Mouse (Mus musculus) midbrain, embryonic 15.5 days (tissue): ENCODE data around the gene Gse1. TPM values are rescaled to one million over a fixed set of nuclear protein-coding genes. Genes with fewer than 3 reads are reported as not detected.

Experiments used
- ATAC-seq: fragments of 200-750 bp; cut with Nextera tagmentation; replicated peaks from 2 replicates; pipeline ENCODE4 v1.8.0; 2017; ENCODE audit warnings: moderate TSS enrichment
- H3K27ac ChIP-seq: fragments of 300-500 bp; sonication (generic); 2 replicates; pipeline ENCODE4 v1.5.1; 2015; ENCODE audit warnings: mild to moderate bottlenecking, inconsistent platforms
- H3K27me3 ChIP-seq: fragments of 300-500 bp; sonication (generic); replicated peaks from 2 replicates; pipeline ENCODE4 v1.6.1; 2015; ENCODE audit warnings: inconsistent platforms
- H3K36me3 ChIP-seq: fragments of 300-500 bp; sonication (generic); replicated peaks from 2 replicates; pipeline ENCODE4 v1.6.1; 2015; ENCODE audit warnings: inconsistent platforms
- H3K4me1 ChIP-seq: fragments of 300-500 bp; sonication (generic); 2 replicates; pipeline ENCODE4 v1.6.1; 2015; ENCODE audit warnings: inconsistent platforms
- H3K4me2 ChIP-seq: fragments of 300-500 bp; sonication (generic); 2 replicates; pipeline ENCODE4 v1.6.1; 2015; ENCODE audit warnings: inconsistent platforms, mild to moderate bottlenecking, moderate library complexity
- H3K4me3 ChIP-seq: fragments of 300-500 bp; sonication (generic); 2 replicates; pipeline ENCODE4 v1.5.1; 2015; ENCODE audit warnings: mild to moderate bottlenecking, inconsistent platforms
- H3K9ac ChIP-seq: fragments of 300-500 bp; sonication (generic); 2 replicates; pipeline ENCODE4 v1.6.1; 2015; ENCODE audit warnings: mild to moderate bottlenecking, inconsistent platforms
- H3K9me3 ChIP-seq: fragments of 300-500 bp; sonication (generic); 2 replicates; pipeline ENCODE4 v1.6.1; 2016; ENCODE audit warnings: inconsistent platforms
- WGBS: fragments of 180-500 bp; shearing (Covaris S2); methylation state at CpG from one replicate; pipeline ENCODE4 v1.1.7; 2015; ENCODE audit warnings: mixed read lengths; 5-methylcytosine and 5-hydroxymethylcytosine counted together
- polyA plus RNA-seq: library from polyadenylated mRNA; unstranded; fragments of >200 nt; fragmentation: Nextera tagmentation; extraction: Ambion mirVana; gene quantifications from 2 replicates; pipeline ENCODE4 v1.2.1, GENCODE M21; 2015

Gene Gse1
- polyA plus RNA-seq, 1 experiment from 2014 or later = 21.2 TPM

DNA sequence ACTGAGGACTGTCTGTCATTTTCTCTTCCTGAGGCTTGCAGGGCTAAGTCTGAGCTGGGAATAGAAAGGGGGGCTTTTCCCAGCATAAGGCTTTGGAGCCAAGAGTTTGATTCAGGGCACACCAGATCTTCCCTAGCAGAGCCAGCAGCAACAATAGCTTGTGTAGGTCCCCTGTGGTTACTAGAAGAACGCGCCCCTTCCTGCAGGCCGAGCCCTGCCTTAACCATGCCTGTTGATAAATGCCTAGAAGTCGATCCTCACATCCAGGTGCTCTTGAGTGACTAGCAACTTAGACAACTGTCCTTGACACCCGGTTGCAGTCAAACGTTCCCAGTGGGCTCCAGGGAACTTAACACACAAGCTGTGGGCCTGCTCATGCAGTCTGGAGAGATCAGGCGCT is 195.3 kb downstream of the Gse1 start:
- WGBS = 29% methylated on average over 7 of the region's 7 CpGs
- Histone ChIP-seq H3K27ac (peak overlapping the region; percentile 90), H3K9ac (no peak overlapping the region; the same call in 1 of the 2 replicates), H3K4me2 (no peak overlapping the region), H3K36me3 (no peaks in the 10 kb centered on the region), H3K4me3 (no peak overlapping the region), H3K9me3 (no peaks in the 10 kb centered on the region), H3K4me1 (peaks cover 80% of the 10 kb centered on the region), H3K27me3 (no peaks in the 10 kb centered on the region)
- ATAC-seq = no peak

DNA sequence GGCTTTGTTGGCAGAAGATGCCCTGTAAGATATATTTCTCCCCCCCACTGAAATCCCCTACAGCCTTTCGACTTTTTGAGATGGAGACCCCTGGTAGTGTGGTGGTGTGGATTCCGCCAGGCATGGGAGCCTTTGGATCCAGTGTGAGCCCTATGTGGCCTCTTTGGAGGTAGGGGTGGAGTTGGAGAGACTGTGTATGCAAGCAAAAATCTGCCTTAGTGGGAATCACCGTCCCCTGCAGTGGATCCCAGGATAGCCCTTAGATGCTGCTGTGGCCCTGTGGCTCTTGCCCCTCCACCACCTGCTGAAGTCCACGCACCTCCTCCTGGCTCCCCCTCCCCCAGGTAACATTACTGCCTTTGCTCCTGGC is 196.6 kb downstream of the Gse1 start:
- Histone ChIP-seq H3K9me3 (no peaks in the 10 kb centered on the region), H3K4me1 (peaks cover 83% of the 10 kb centered on the region), H3K27me3 (no peaks in the 10 kb centered on the region), H3K27ac (peak overlapping the region; percentile 90), H3K9ac (no peak overlapping the region), H3K4me2 (no peak overlapping the region), H3K4me3 (no peak overlapping the region), H3K36me3 (no peaks in the 10 kb centered on the region)
- ATAC-seq = peak; percentile 3; the same call in 1 of the 2 replicates
- 28% methylated on average over 4 of the region's 4 CpGs for WGBS

DNA sequence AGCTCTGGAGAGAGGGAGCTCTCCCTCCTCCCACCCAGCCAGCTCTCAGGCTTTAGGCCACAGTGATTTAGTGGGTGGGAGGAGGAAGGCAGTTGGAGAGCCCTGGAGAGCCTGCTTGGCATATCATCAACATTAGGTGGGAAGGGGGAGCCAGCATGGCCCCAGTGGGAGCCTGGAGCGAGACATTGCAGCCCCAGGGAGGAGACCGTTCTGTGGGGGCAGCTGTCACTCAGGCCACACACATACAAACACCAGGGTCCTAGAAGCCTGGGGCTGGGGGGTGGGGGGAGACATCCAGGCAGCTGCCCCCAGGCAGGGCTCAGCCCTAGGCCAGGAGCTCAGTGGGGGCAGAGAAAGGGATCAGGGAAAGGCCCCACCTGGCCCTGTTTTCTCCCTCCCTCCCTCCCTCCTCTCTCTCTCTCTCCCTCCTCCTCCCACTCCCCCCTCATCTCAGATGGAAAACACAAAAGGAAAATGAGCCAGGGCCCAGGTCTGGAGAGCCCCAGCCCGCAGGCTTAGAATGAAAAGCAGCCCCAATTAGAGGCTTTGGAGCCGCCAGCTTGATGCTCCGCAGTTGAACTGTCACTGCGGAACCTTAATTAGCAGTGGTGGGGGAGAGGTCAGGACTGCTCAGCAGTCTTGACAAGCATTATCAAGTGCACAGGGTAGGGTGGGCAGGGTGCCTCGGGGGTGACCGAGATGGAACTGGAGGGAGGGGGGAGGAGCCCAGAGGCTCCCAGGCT is 197.1 kb downstream of the Gse1 start:
- Histone ChIP-seq H3K4me1 (peaks cover 80% of the 10 kb centered on the region), H3K27me3 (no peaks in the 10 kb centered on the region), H3K9me3 (no peaks in the 10 kb centered on the region), H3K4me3 (no peak overlapping the region), H3K36me3 (no peaks in the 10 kb centered on the region), H3K27ac (peak overlapping the region; percentile 90), H3K9ac (no peak overlapping the region; the same call in 1 of the 2 replicates), H3K4me2 (no peak overlapping the region)
- 2% methylated on average over 8 of the region's 8 CpGs for WGBS
- peak; percentile 85 for ATAC-seq

DNA sequence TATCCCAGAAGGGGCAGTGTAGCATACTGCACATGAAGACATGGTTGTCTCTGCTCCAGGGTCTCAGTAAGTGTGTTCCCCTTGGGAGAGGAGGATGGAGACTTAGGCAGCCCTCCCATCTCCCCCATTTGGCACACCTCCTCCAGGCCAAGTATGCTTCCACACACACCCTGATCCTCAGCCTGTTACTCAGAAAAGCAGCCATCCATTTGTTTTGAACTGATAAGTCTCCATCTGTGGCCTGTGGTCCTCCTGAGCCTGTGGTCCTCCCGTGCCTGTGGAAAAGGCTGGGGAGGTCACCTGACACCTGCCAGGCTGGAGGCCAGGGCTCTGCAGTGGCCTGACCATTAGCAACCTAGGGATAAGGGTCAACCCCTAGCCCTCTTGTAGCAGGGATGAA is 197.8 kb downstream of the Gse1 start:
- Histone ChIP-seq H3K4me1 (peaks cover 75% of the 10 kb centered on the region), H3K27ac (peak overlapping the region; percentile 90), H3K9ac (no peak overlapping the region), H3K4me3 (no peak overlapping the region), H3K36me3 (no peaks in the 10 kb centered on the region), H3K9me3 (no peaks in the 10 kb centered on the region), H3K27me3 (no peaks in the 10 kb centered on the region), H3K4me2 (no peak overlapping the region)
- WGBS = 27% methylated on average over 1 of the region's 1 CpGs
- no peak for ATAC-seq

DNA sequence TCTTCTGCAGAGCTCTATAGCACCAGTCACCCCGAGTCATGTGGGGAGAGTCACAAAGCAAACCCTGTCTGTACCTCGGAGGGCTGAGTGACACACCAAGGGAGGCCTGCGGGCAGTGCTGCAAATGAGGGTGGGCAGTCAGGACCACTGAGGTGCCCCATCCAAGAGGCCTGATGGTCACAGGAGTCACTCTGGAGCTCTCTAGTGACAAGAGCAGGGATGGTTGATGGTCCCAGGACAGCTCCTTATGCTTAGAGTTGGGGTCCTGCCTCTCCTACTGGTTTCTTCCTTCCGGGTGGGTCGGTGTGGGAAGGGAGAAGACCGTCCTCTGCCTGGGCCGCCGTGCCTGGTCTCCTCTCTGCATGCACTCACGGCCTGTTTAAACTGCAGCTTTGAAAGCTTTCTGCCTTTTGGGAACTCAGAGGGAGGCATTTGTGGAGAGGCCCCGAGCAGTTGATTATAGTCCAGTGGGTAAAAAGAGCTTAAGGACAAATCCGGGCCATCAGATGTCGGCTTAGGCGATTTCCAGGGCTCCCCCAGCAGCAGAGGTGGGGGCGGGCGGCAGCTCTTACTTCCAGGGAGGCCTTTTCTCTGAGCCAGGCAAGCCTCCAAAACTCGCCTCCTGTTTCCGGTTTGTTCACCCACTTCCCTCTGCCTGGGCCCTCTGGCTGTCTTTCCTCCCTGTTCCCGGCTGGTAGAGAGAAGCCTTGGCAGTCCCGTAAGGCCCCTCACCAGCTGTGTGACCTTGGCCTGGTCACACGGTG is 198.5 kb downstream of the Gse1 start:
- no peak overlapping the region for H3K4me2 ChIP-seq
- H3K4me1 ChIP-seq = peaks cover 68% of the 10 kb centered on the region
- peak overlapping the region; percentile 90 for H3K27ac ChIP-seq
- no peak overlapping the region for H3K4me3 ChIP-seq
- ATAC-seq = no peak
- no peaks in the 10 kb centered on the region for H3K27me3 ChIP-seq
- H3K9ac ChIP-seq = no peak overlapping the region
- no peaks in the 10 kb centered on the region for H3K9me3 ChIP-seq
- WGBS = 17% methylated on average over 20 of the region's 20 CpGs
- H3K36me3 ChIP-seq = no peaks in the 10 kb centered on the region

GRCm38 (mm10) chr8:120428492-120428891 is 200.2 kb downstream of the Gse1 start:
- Histone ChIP-seq H3K9me3 (no peaks in the 10 kb centered on the region), H3K9ac (no peak overlapping the region), H3K36me3 (no peaks in the 10 kb centered on the region), H3K4me2 (no peak overlapping the region), H3K4me1 (peaks cover 53% of the 10 kb centered on the region), H3K27me3 (no peaks in the 10 kb centered on the region), H3K4me3 (no peak overlapping the region), H3K27ac (no peak overlapping the region)
- ATAC-seq = no peak
- WGBS = 81% methylated on average over 5 of the region's 5 CpGs

DNA sequence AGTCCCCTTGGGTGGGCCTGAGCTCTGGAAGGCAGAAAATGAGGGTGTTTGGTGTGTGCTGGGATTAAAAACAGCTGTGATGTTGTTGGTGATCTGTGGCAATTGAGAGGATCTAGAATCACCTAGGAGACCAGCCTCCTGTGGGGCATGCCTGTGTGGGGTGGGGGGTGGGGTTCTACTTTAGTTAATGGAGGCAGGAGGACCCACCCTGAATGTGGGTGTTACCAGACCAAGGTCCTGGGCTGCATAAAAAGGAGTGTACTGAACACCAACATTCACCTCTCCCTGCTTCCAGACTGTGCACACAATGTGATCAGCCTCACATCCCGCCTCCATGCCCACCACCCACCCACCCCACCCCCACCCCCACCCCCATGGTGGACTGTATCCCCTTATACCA is 200.9 kb downstream of the Gse1 start:
- WGBS = 89% methylated on average over 1 of the region's 1 CpGs
- H3K27me3 ChIP-seq = no peaks in the 10 kb centered on the region
- no peaks in the 10 kb centered on the region for H3K9me3 ChIP-seq
- no peak overlapping the region for H3K4me3 ChIP-seq
- no peak overlapping the region for H3K4me2 ChIP-seq
- H3K27ac ChIP-seq = no peak overlapping the region
- no peaks in the 10 kb centered on the region for H3K36me3 ChIP-seq
- H3K9ac ChIP-seq = no peak overlapping the region
- H3K4me1 ChIP-seq = peaks cover 47% of the 10 kb centered on the region
- no peak for ATAC-seq

- ATAC-seq = no peak
- Histone ChIP-seq H3K4me1 (peaks cover 27% of the 10 kb centered on the region), H3K9me3 (no peaks in the 10 kb centered on the region), H3K4me3 (no peak overlapping the region), H3K36me3 (no peaks in the 10 kb centered on the region), H3K4me2 (no peak overlapping the region), H3K27ac (no peak overlapping the region), H3K27me3 (no peaks in the 10 kb centered on the region), H3K9ac (no peak overlapping the region)
- WGBS = 81% methylated on average over 12 of the region's 12 CpGs
Observed at GRCm38 (mm10) chr8:120431042-120431441, 202.8 kb downstream of the Gse1 start.

DNA sequence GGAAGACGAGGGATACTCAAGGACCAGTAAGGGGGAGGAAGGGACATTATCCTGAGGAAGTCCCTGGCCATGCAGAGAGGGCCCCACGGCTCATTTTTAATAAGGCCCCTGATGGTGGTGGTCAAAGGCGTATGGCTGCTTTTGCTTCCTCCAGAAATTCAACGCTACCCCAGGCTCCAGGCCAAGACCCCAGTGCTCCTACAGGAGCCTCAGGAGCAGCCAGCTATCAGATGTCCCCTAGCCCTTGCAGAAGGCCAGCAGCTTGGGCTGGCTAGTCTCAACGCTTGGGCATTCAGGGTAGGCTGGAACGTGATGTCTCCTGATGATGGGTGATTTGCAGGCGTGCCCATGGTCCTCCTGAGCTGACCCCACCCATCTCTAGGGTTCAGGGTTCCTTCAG is 204.2 kb downstream of the Gse1 start:
- no peak overlapping the region for H3K4me2 ChIP-seq
- H3K4me3 ChIP-seq = no peak overlapping the region
- H3K9ac ChIP-seq = no peak overlapping the region
- H3K27me3 ChIP-seq = no peaks in the 10 kb centered on the region
- H3K27ac ChIP-seq = no peak overlapping the region
- H3K9me3 ChIP-seq = no peaks in the 10 kb centered on the region
- H3K36me3 ChIP-seq = no peaks in the 10 kb centered on the region
- 83% methylated on average over 7 of the region's 7 CpGs for WGBS
- no peak for ATAC-seq
- peaks cover 16% of the 10 kb centered on the region for H3K4me1 ChIP-seq

DNA sequence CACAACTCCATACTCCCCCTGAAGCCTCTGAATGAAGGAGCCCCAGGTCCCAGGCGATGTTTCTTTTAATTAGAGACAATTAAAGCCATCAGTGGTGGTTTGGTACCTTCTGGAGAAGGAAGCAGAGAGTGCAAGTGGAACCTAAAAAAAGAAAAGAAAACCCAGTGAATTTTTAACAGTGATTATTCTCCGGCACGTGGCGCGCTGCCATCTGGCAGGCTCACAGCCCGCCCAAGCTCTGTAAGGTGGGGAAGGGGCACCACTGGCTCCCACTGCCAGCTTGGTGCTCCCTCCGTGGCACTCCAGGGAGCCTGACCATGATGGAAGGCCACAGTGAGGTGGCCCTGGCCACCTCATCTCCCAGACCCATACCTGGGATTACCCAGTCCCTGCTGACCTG is 204.9 kb downstream of the Gse1 start:
- H3K27me3 ChIP-seq = no peaks in the 10 kb centered on the region
- no peak overlapping the region for H3K4me3 ChIP-seq
- H3K4me1 ChIP-seq = peaks cover 17% of the 10 kb centered on the region
- no peaks in the 10 kb centered on the region for H3K9me3 ChIP-seq
- no peak for ATAC-seq
- no peak overlapping the region for H3K9ac ChIP-seq
- no peak overlapping the region for H3K4me2 ChIP-seq
- 69% methylated on average over 7 of the region's 7 CpGs for WGBS
- H3K27ac ChIP-seq = no peak overlapping the region
- H3K36me3 ChIP-seq = no peaks in the 10 kb centered on the region

GRCm38 (mm10) chr8:120433734-120434133 is 205.5 kb downstream of the Gse1 start:
- H3K36me3 ChIP-seq = no peaks in the 10 kb centered on the region
- H3K4me3 ChIP-seq = no peak overlapping the region
- no peak for ATAC-seq
- no peak overlapping the region for H3K9ac ChIP-seq
- WGBS = 97% methylated on average over 1 of the region's 1 CpGs
- no peaks in the 10 kb centered on the region for H3K9me3 ChIP-seq
- peaks cover 17% of the 10 kb centered on the region for H3K4me1 ChIP-seq
- H3K4me2 ChIP-seq = no peak overlapping the region
- no peaks in the 10 kb centered on the region for H3K27me3 ChIP-seq
- H3K27ac ChIP-seq = no peak overlapping the region

DNA sequence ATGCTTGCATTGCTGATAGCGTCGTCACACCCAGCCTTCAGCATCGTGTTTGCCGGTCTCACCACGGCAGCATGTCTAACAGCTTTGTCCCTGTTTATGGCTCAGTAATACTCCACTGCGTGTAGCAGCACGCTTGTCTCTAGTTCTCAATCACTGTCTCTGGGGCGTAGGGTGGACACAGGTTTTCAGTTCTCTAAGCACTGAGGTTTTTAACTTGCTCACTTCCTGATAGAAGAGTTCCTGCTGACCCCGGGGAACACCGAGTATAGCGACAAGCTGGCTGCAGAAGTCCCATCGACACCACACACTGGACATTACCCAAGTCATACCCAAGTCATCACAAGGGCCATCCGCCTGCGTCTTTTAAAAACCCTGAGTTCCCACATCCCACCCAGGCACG is 207.5 kb downstream of the Gse1 start:
- Histone ChIP-seq H3K4me3 (no peak overlapping the region), H3K9ac (no peak overlapping the region), H3K27ac (no peak overlapping the region), H3K27me3 (no peaks in the 10 kb centered on the region), H3K4me2 (no peak overlapping the region), H3K9me3 (no peaks in the 10 kb centered on the region), H3K36me3 (no peaks in the 10 kb centered on the region), H3K4me1 (peaks cover 36% of the 10 kb centered on the region)
- ATAC-seq = no peak
- WGBS = 94% methylated on average over 15 of the region's 15 CpGs
